ENCODE assay signal across 25 mouse cellular contexts in the genomic region with DNA sequence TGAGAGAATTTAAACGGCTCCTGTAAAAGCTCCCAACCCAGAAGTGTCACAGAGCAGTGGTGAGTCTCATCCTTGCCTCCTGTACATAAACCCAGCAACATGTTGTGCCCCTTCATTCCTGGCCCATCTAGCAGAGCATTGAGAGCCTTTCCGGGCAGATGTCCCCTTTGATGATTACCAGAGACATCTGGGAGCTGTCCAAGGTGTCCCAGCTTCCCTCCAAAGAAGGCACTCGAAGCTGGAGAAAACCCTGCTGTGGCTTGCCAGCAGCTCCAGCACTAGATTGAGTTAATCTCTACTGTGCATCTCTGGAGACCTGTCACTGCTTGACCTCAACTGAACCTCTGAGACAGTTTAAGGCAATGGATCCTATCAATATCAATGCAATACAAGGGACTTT.
A peak's percentile ranks its signal among the peaks of the same experiment; 100 is the strongest.
DNase-seq lines count a peak whose midpoint lies in the region; ATAC-seq lines count a peak whose summit lies in the region.
"Had no signal": no experiment of that assay in that cellular context is flagged by ENCODE, and none has a peak within 500 bp of the region (broad histone marks: within the 10 kb centered on the region; RNA-seq: fewer than 3 reads in every experiment).

No protein-coding gene starts in this region.

- H3K27ac ChIP-seq in kidney, embryonic 15.5 days: no peak overlapping the region
- no peak overlapping the region for H3K27ac ChIP-seq in forebrain, embryonic 16.5 days (ENCODE audit: low read length)
- H3K27ac ChIP-seq: embryonic facial prominence, embryonic 15.5 days; forebrain, embryonic 10.5 days; hindbrain, embryonic 15.5 days; liver, embryonic 12.5 days; midbrain, embryonic 10.5 days; neural tube, embryonic 15.5 days had no signal

- no peak overlapping the region for H3K9ac ChIP-seq in kidney, embryonic 15.5 days
- H3K9ac ChIP-seq in forebrain, embryonic 16.5 days (replicated peaks; ENCODE audit: low read depth, low read length): no peak overlapping the region
- H3K9ac ChIP-seq: embryonic facial prominence, embryonic 15.5 days; hindbrain, embryonic 15.5 days; liver, embryonic 12.5 days; neural tube, embryonic 15.5 days had no signal

- no peaks in the 10 kb centered on the region for H3K27me3 ChIP-seq in kidney, embryonic 15.5 days
- no peaks in the 10 kb centered on the region for H3K27me3 ChIP-seq in forebrain, embryonic 16.5 days (replicated peaks; ENCODE audit: control insufficient read depth, insufficient read depth, low read length)
- H3K27me3 ChIP-seq: embryonic facial prominence, embryonic 15.5 days; hindbrain, embryonic 15.5 days; liver, embryonic 12.5 days; neural tube, embryonic 15.5 days had no signal

- intact Hi-C loops in gastrocnemius, postnatal 14 days (cut with DNase I; ENCODE audit: low total_unique reads): no loop called here

- no peaks in the 10 kb centered on the region for H3K36me3 ChIP-seq in kidney, embryonic 15.5 days
- no peaks in the 10 kb centered on the region for H3K36me3 ChIP-seq in forebrain, embryonic 16.5 days (ENCODE audit: control insufficient read depth, insufficient read depth)
- H3K36me3 ChIP-seq: embryonic facial prominence, embryonic 15.5 days; forebrain, embryonic 10.5 days; hindbrain, embryonic 15.5 days; liver, embryonic 12.5 days; midbrain, embryonic 10.5 days; neural tube, embryonic 15.5 days had no signal

- no peaks in the 10 kb centered on the region for H3K9me3 ChIP-seq in kidney, embryonic 15.5 days (replicated peaks)
- H3K9me3 ChIP-seq in forebrain, embryonic 16.5 days (ENCODE audit: control insufficient read depth, low read length): no peaks in the 10 kb centered on the region
- H3K9me3 ChIP-seq: forebrain, embryonic 10.5 days; hindbrain, embryonic 15.5 days; liver, embryonic 12.5 days; midbrain, embryonic 10.5 days; neural tube, embryonic 15.5 days had no signal

- H3K4me1 ChIP-seq in kidney, embryonic 15.5 days: no peaks in the 10 kb centered on the region; the same call in 1 of the 2 replicates
- H3K4me1 ChIP-seq in forebrain, embryonic 16.5 days (replicated peaks; ENCODE audit: control insufficient read depth, insufficient read depth, low read length): peaks cover 23% of the 10 kb centered on the region
- H3K4me1 ChIP-seq: embryonic facial prominence, embryonic 15.5 days; liver, embryonic 12.5 days had no signal

- ATAC-seq in kidney, embryonic 15.5 days (replicated peaks; ENCODE audit: low FRiP score): no peak
- no peak for ATAC-seq in forebrain, embryonic 16.5 days
- ATAC-seq: activated CD4-positive, CD25-positive, alpha-beta regulatory T cell, adult 4 months; CD4-positive, CD25-positive, alpha-beta regulatory T cell, adult 4 months; liver, embryonic 12.5 days had no signal

- DNase-seq in kidney, postnatal 10 days: peak; percentile 36
- DNase-seq in ES-CJ7 (ENCODE audit: low read depth, low spot score) (peak; percentile 9), MN1 (ENCODE audit: low spot score) (peak; percentile 89)
- DNase-seq in embryo, embryonic 9.5 days (ENCODE audit: extremely low spot score): peak; percentile 32
- DNase-seq in gastrocnemius, postnatal 14 days: no peak
- no peak for DNase-seq in thymus, postnatal 4 days
- DNase-seq: cerebellum, adult 11 months; cerebellum, postnatal 25 days; gastrocnemius, postnatal 25 days; heart, postnatal 36 days; kidney, adult 11 months; left cerebral cortex, postnatal 4 days; right cerebral cortex, postnatal 4 days; thymus, postnatal 36 days had no signal

- 27% methylated on average over 3 of the region's 3 CpGs for whole genome bisulfite sequencing in kidney, embryonic 15.5 days
- 52% methylated on average over 3 of the region's 3 CpGs for WGBS in forebrain, embryonic 16.5 days

- H3K4me2 ChIP-seq in kidney, embryonic 15.5 days: no peak overlapping the region
- no peak overlapping the region for H3K4me2 ChIP-seq in forebrain, embryonic 16.5 days (ENCODE audit: low read length)
- H3K4me2 ChIP-seq: embryonic facial prominence, embryonic 15.5 days; heart, embryonic 11.5 days; hindbrain, embryonic 15.5 days; liver, embryonic 12.5 days; neural tube, embryonic 15.5 days had no signal

- no peak overlapping the region for H3K4me3 ChIP-seq in kidney, embryonic 15.5 days (replicated peaks)
- H3K4me3 ChIP-seq in forebrain, embryonic 16.5 days (replicated peaks; ENCODE audit: low read length): no peak overlapping the region
- H3K4me3 ChIP-seq: embryonic facial prominence, embryonic 15.5 days; forebrain, embryonic 10.5 days; hindbrain, embryonic 15.5 days; liver, embryonic 12.5 days; midbrain, embryonic 10.5 days; neural tube, embryonic 15.5 days had no signal

Comparison
In these comparisons a context has a peak if more than half of its experiments do, and no peak if none do; other contexts are left out.
1. DNase-seq: peak in kidney, postnatal 10 days (single experiment), ES-CJ7 (single experiment), MN1 (single experiment) and embryo, embryonic 9.5 days (single experiment); none in gastrocnemius, postnatal 14 days (single experiment) and thymus, postnatal 4 days (single experiment).